Mouse (Mus musculus) liver, postnatal 0 days (tissue): ENCODE results near the gene Sorbs1.

Source experiments
- CTCF ChIP-seq: sonication (generic); IDR thresholded peaks from 2 replicates; pipeline ENCODE4 v1.5.1; 2016; ENCODE audit warnings: antibody characterized with exemption, low read depth
- EP300 ChIP-seq: IDR thresholded peaks from 2 replicates; pipeline ENCODE4 v1.6.1; 2016; ENCODE audit warnings: antibody characterized with exemption, low read depth, mild to moderate bottlenecking

DNA sequence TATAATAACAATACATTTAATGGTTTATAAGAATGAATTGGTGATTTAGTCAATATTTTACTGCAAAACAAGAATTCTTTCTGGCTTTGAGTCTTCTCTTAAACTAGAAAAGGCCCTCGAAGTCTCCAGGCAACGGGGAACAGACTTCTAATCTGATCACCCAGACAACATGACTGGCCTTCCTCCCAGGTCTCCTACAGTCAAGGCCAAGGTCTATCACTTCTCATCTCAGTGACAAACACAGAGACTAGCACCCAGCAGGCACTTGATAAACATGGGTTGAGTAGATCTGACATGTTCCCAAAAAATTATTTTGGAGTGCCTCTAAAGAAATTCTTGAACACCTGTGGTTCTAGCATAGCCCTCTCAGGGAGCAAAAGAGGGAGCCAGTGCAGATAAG is 16.7 kb upstream of the Sorbs1 start:
- TF ChIP-seq CTCF (no peak), EP300 (no peak)
